Mouse (Mus musculus) cortical plate, adult 2 months (tissue): ENCODE data around the gene Dock2. TPM values are rescaled to one million over a fixed set of nuclear protein-coding genes. Genes with fewer than 3 reads are reported as not detected.
A peak's percentile ranks its signal among the peaks of the same experiment; 100 is the strongest.

Source experiments
- H3K27ac ChIP-seq: fragments of 200-500 bp; 2 replicates; pipeline ENCODE4 v1.5.1; 2012; ENCODE audit warnings: low read length, control low read depth, inconsistent platforms; ENCODE audit not compliant: insufficient read depth
- H3K4me1 ChIP-seq: fragments of 200-500 bp; 2 replicates; pipeline ENCODE4 v1.6.1; 2011; ENCODE audit warnings: low read length; ENCODE audit not compliant: control insufficient read depth, insufficient read depth
- H3K4me3 ChIP-seq: fragments of 200-500 bp; 2 replicates; pipeline ENCODE4 v1.5.1; 2011; ENCODE audit warnings: mild to moderate bottlenecking, low read length, control low read depth; ENCODE audit not compliant: insufficient read depth
- CTCF ChIP-seq: fragments of 200-500 bp; IDR thresholded peaks from 2 replicates; pipeline ENCODE4 v1.5.1; 2011; ENCODE audit warnings: mild to moderate bottlenecking, control low read depth, low read length; ENCODE audit not compliant: insufficient read depth; ENCODE audit errors: extremely low read depth
- POLR2A ChIP-seq: fragments of 200-500 bp; IDR thresholded peaks from 2 replicates; pipeline ENCODE4 v1.6.1; 2011; ENCODE audit warnings: mild to moderate bottlenecking, low read length, control low read depth; ENCODE audit not compliant: insufficient read depth; ENCODE audit errors: extremely low read depth
- polyA plus RNA-seq: library from polyadenylated mRNA; depleted of rRNA; stranded (reverse); fragments of >200 nt; gene quantifications from 2 replicates; pipeline ENCODE4 v1.2.3, GENCODE M21; 2012; rRNA removed

The Dock2 gene
- polyA plus RNA-seq, 1 experiment = 1.7 TPM

DNA sequence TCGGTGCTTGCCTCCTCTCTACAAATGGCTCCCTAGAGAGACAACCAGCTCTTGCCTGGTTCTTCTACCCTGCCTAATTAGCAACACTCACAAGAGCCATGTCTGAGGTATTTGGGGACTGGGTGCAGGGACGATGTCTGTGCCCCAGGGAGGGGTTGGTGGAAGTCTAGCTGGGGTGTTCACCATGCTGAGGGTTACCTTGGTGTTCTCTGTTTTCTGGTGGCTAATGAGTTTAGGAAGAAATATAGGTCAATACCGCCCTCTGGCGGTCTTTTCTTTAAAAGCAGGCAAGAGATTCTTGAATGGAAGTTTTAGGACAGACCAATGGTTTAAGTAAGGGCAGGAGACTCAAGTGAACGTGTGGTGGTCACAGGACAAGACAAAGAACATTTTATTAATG lies 570.8 kb downstream of the Dock2 start:
- peak; percentile 38; the same call in 1 of the 2 replicates for TF ChIP-seq CTCF
- TF ChIP-seq POLR2A = no peak
- no peak overlapping the region for H3K27ac ChIP-seq
- no peaks in the 10 kb centered on the region for H3K4me1 ChIP-seq
- H3K4me3 ChIP-seq = no peak overlapping the region

DNA sequence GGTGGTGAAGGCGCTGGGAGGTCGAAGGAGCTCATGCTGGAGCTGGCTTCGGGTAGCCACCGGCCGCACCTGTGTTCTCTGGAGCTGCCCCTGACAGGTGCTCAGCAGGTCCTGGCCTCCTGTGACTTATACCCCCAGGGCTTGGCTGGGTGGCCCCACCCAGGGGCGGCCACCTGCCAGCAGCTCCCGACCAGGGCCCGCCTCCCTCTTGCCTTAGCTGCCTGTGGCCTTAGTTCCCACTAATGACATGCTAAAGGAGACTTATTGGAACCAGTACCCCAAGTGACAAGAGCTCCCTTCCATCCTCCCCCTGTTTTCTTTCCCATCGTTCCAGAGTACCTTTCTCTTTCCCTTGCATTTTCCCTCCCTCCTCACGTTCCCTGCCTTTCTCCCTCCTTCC lies 575.7 kb downstream of the Dock2 start, which contains the start of gene Foxi1:
Gene Foxi1 (minus strand): TSS at position 101 of the 400 bp plus-strand sequence.
- Histone ChIP-seq H3K4me3 (no peak within 1 kb of the TSS), H3K4me1 (no peaks in the 10 kb centered on the region), H3K27ac (no peak within 1 kb of the TSS)
- TF ChIP-seq POLR2A (no peak), CTCF (no peak)

DNA sequence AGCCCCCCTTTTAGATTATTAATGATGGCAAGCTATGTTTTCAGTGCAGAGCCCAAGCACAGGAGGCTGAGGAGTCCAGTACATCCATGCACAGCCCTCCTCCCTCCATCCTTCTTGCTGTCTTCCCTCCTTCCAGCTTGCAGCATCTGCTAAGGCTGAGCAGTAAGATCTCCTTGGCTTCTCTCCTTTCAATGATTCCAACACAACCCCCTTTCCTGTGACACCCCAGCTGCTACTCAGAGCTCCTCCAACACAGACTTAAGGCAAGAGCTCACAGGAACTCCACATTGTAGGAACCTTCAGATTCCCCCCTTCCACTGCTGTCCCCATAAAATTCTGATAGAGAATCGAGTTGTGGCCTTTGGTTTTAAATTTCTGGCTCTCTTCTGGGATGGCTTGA lies 580.9 kb downstream of the Dock2 start:
- no peak overlapping the region for H3K27ac ChIP-seq
- TF ChIP-seq POLR2A (no peak), CTCF (no peak)
- no peak overlapping the region for H3K4me3 ChIP-seq
- H3K4me1 ChIP-seq = no peaks in the 10 kb centered on the region

DNA sequence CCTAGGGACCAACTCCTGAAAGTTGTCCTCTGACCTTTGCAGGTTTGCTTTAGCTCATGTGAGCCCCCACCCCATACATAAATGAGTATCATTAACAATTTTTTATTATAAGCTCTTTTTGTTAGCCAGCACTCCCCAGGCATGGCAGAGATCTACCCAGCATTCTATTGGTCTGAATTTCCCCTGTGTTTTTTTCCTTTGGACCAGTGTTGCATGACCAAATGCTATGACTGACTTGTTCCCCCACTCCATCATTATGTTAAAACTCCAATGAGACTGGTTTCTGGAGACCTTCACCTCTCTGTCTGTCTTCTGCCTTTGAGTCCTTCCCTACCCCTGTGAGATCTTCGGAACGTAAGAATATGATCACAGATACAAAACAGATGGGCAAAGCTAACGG lies 588.5 kb downstream of the Dock2 start:
- Histone ChIP-seq H3K4me3 (no peak overlapping the region), H3K27ac (no peak overlapping the region), H3K4me1 (no peaks in the 10 kb centered on the region)
- TF ChIP-seq CTCF (no peak), POLR2A (no peak)

DNA sequence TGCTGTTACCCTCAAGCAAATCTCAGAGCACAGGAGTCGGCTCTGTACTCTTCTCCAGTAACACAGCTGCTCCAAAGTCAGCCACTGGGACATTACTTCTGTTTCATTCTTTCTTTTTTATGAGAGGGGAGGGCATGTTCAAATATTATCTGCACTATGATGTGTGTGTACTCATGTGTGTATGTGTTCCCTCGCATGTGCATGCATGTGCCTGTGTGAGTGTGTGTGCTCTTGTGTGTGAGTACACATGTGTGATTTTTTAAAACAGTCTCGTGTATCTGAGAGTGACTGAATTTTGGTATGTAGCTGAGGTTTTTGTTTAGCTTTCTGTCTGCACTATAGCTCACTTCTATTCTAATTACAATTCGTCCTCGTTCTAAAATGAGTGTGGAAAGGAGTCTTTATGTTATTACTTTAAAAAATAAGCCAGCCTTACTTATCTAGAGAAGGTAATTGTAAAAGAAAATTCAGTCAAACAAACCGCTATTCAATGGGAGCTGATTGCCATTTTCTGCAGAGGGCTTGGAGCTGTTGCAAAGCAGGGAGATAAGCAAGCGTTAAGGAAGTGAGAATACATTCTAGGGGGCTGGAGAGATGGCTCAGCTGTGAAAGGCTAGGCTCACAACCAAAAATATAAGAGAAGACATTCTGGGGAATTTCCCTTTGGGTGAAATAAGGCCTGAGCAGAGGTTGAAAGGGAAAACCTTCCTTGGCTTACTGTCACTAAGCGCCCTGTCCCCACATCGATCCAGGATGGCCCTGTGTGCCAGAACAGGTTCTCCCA lies 589.3 kb downstream of the Dock2 start:
- no peak overlapping the region for H3K27ac ChIP-seq
- no peaks in the 10 kb centered on the region for H3K4me1 ChIP-seq
- TF ChIP-seq CTCF = no peak
- TF ChIP-seq POLR2A = no peak

DNA sequence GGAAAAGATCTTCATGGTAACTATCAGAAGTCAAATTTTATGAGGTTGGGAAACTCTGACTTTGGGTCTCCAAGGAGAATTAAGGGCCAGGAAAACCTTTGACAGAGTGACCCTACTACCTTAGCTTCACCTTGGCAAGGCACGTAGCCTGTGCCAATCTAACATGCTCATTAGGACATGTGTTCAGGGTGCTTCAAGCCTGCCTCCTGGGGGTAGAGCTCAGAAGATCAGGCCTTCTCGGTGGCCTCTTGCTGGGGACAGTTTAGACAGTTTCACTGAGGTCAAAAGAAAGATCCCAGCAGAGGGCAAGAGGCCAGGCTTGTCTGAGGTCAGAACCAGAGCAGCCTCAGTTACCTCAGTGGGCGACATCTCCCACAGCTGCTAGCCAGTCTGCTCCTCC lies 590.0 kb downstream of the Dock2 start:
- H3K4me3 ChIP-seq = no peak overlapping the region
- no peak overlapping the region for H3K27ac ChIP-seq
- no peak for TF ChIP-seq POLR2A
- TF ChIP-seq CTCF = no peak
- no peaks in the 10 kb centered on the region for H3K4me1 ChIP-seq

More for the DNA sequence above, 589.3 kb downstream of the Dock2 start:
- no peak overlapping the region for H3K4me3 ChIP-seq

DNA sequence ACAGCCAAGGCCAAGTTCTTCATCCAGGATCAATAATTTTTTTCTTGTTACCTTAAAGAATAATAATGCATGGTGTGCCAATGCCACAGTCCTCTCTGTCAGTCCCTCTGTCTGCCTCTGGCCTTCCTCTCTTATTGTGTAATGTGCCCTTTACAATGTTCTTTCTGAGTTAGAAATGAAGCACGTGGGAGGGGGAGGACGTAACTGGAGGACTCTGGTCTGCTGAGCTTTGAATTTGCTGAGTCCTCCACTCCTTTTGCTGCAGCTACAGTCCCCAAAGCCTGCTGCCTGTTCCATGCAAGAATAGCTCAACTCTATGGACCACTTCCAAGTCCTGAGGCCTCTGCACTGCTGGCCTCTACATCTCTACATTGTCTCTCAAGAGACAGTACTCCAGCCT lies 599.4 kb downstream of the Dock2 start:
- Histone ChIP-seq H3K4me1 (no peaks in the 10 kb centered on the region), H3K4me3 (no peak overlapping the region), H3K27ac (no peak overlapping the region)
- TF ChIP-seq CTCF (no peak), POLR2A (no peak)

DNA sequence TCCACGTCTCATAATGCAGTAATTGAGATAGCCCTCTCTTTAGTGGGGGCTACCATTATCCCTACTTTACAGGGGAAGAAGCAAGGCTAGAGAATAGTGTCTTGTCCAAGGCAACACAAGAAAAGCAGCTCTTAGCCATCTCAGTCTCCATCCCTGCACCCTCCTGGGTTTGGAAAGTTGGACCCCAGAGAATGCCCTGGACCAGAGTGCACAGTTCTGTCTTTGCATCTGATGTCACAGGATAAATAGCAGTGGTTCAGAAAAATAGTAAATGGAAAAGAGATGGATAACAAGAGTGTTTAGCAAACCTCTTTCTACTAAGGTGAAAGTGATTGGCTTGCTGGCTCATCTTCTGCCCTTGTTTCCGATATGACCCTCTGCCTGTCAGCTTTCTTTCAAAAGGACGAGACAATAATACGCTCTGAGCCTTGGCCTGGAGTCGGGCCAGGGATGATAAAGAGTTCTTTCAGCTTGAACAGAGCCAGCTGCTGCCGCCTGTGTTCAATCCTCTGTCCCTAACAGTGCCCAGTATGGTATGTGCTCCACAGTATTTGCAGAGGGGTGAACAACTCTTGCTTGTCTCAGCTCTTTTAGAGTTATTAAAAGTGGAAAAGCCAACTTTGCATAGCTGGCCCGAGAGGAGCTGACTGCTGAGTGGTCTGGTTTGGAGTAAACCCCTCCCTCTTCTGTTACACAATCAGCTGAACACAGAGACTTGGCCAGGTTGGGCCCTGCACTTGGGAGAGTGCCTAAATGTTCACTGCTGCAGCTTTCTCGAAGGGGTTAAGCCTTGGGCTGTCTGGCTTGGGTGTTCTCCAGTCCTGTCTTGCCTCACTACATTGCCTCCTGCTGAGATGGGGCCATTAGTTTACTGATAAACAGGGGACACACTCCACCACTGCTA lies 602.2 kb downstream of the Dock2 start:
- Histone ChIP-seq H3K4me3 (no peak overlapping the region), H3K4me1 (no peaks in the 10 kb centered on the region), H3K27ac (no peak overlapping the region)
- TF ChIP-seq POLR2A (no peak), CTCF (no peak)

DNA sequence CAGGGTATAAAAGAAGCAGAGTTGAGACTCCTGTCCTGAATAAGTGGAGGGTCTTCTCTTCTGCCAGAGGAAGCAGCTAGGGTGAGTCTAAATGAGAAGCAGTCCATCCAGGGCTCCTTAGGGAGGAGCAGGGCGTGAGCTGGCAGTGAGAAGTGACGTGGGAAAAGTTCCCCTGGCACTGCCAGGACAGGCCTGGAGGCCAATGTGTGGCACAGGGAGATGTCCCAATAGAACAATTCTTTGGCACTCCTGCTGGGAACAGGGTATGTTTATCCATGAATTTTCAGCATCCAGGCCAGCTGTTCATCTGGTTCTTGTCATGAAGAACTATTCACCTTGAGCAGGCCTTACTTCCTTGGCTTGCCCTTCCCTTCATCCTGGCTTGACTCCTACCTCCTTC lies 604.9 kb downstream of the Dock2 start:
- no peak overlapping the region for H3K27ac ChIP-seq
- H3K4me1 ChIP-seq = no peaks in the 10 kb centered on the region
- H3K4me3 ChIP-seq = no peak overlapping the region
- no peak for TF ChIP-seq CTCF
- TF ChIP-seq POLR2A = no peak

Other genes starting within 250 kb of the Dock2 start
- gene Spdl1, start 49.7 kb upstream of the Dock2 start, polyA plus RNA-seq = 0.40 and 0.61 TPM in 2 replicates